Mouse (Mus musculus) cerebellum, adult 2 months (tissue): ENCODE measurements around the gene Npy1r. TPM values are rescaled to one million over a fixed set of nuclear protein-coding genes. Genes with fewer than 3 reads are reported as not detected.

ENCODE experiments used
- DNase-seq, 2 experiments: peaks; one replicate each; pipeline ENCODE4 v3.0.0; 2021
- H3K27ac ChIP-seq: fragments of 200-500 bp; 2 replicates; pipeline ENCODE4 v1.5.1; 2012; ENCODE audit warnings: low read length, control low read depth, inconsistent platforms; ENCODE audit not compliant: insufficient read depth
- H3K27me3 ChIP-seq: fragments of 200-500 bp; 2 replicates; pipeline ENCODE4 v1.6.1; 2012; ENCODE audit warnings: inconsistent platforms, mild to moderate bottlenecking, low read length, moderate library complexity; ENCODE audit not compliant: control insufficient read depth, insufficient read depth
- H3K4me1 ChIP-seq: fragments of 200-500 bp; 2 replicates; pipeline ENCODE4 v1.6.1; 2011; ENCODE audit warnings: low read length; ENCODE audit not compliant: control insufficient read depth, insufficient read depth
- H3K4me3 ChIP-seq: fragments of 200-500 bp; replicated peaks from 2 replicates; pipeline ENCODE3; 2011; ENCODE audit warnings: mild to moderate bottlenecking, low read depth, low read length, control low read depth; ENCODE audit not compliant: insufficient read depth
- CTCF ChIP-seq: fragments of 200-500 bp; IDR thresholded peaks from 2 replicates; pipeline ENCODE4 v1.5.1; 2011; ENCODE audit warnings: low read depth, mild to moderate bottlenecking, control low read depth, low read length, moderate library complexity, borderline replicate concordance; ENCODE audit not compliant: insufficient read depth
- POLR2A ChIP-seq: fragments of 200-500 bp; IDR thresholded peaks from 2 replicates; pipeline ENCODE4 v1.6.1; 2011; ENCODE audit warnings: low read length, control low read depth, borderline replicate concordance; ENCODE audit not compliant: insufficient read depth
- WGBS: fragments of 180-500 bp; shearing (Covaris S2); methylation state at CpG from one replicate; pipeline ENCODE4 v1.1.7; 2018; 5-methylcytosine and 5-hydroxymethylcytosine counted together
- polyA plus RNA-seq: library from polyadenylated mRNA; depleted of rRNA; stranded (reverse); fragments of >200 nt; gene quantifications from 2 replicates; pipeline ENCODE4 v1.2.3, GENCODE M21; 2012; rRNA removed

Npy1r gene
- polyA plus RNA-seq = 2.5 and 3.0 TPM in 2 replicates

- peak in 1 of 2 experiments; percentile 18 for DNase-seq
- TF ChIP-seq CTCF = no peak
- no peak for TF ChIP-seq POLR2A
- Histone ChIP-seq H3K4me3 (peak within 1 kb of the TSS; percentile 17), H3K27ac (no peak within 1 kb of the TSS), H3K27me3 (no peaks in the 10 kb centered on the region; the same call in 1 of the 2 replicates), H3K4me1 (no peaks in the 10 kb centered on the region)
- WGBS = under 1% methylated on average over 30 of the region's 30 CpGs
Observed at GRCm38 (mm10) chr8:66696970-66697843, at the start of gene Npy1r. Gene Npy1r (plus strand): TSS chr8:66697192.

GRCm38 (mm10) chr8:66681261-66681660 is 15.7 kb upstream of the Npy1r start:
- TF ChIP-seq CTCF = no peak
- no peak for TF ChIP-seq POLR2A

DNA sequence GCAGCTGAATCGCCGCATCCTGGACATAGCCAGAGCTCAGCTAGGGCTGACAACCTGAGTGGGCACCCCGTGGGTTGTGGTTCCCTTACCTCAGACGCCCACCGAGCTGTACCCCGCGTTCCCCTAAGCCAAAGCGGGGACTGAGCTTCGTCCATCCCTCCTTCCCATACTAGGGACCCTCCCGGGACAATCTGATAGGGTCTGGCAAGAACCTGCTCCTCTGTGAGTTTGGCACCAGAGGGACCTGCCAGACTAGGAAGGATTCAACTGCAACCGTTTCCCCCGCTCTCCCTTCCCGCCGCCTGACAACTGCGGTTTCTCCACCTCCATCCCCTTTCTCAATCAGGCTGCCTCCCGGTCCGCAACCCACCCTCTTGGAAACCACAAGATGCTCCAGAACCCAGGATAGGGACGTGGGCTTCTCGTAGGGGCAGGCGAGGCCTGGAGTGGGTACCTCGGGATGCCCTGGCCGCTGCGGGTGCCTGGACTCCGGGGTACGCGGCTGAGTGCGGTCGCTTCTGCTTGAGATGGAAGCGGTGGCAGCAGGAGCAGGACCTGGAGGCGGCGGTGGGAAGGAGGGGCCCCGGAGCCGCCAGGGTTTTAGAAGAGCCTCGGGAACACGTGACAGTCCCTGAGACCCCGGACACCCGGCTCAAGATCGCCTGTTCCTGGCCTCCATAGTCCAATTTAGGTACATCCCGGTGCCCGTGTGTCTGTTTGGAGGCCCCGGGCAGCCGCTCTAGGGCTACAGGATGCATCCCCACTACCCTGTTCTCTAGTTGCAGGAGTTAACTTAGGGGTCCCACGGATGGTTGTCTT is 9.3 kb upstream of the Npy1r start, which contains the start of gene Npy5r:
TSS of gene Npy5r (minus strand) at position 618 of the 819 bp plus-strand sequence.
- peak; percentile 8 to 24 for DNase-seq
- WGBS = 2% methylated on average over 43 of the region's 43 CpGs
- H3K4me3 ChIP-seq = peak within 1 kb of the TSS; percentile 46
- H3K27ac ChIP-seq = no peak within 1 kb of the TSS
- TF ChIP-seq POLR2A (no peak), CTCF (no peak)
- no peaks in the 10 kb centered on the region; the same call in 1 of the 2 replicates for H3K4me1 ChIP-seq
- no peaks in the 10 kb centered on the region; the same call in 1 of the 2 replicates for H3K27me3 ChIP-seq

More at GRCm38 (mm10) chr8:66681261-66681660, 15.7 kb upstream of the Npy1r start:
- Histone ChIP-seq H3K4me1 (no peaks in the 10 kb centered on the region), H3K27me3 (no peaks in the 10 kb centered on the region), H3K4me3 (no peak overlapping the region), H3K27ac (no peak overlapping the region)
- no peak for DNase-seq
- WGBS = 89% methylated on average over 2 of the region's 2 CpGs

DNA sequence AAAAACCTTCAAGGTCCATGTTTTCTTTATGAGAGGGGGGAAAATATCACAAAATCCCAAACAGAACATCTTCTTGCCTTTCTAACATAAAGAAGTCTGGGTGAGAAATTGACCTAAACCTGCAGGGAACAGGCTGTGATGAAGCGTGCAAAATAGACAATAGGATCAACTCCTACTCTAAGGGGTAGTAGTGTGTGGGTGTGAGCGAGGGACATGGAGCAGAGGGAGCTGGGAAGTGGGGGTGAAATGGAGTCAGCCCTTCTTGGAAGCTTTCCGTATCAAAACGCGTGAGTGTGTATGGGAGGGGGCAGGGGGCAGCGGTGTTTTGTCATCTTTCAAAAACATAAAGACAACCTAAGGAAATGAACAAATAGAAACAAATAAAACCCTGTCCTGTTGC is 8.6 kb upstream of the Npy1r start:
- H3K4me3 ChIP-seq = no peak overlapping the region
- H3K4me1 ChIP-seq = no peaks in the 10 kb centered on the region; the same call in 1 of the 2 replicates
- DNase-seq = no peak
- TF ChIP-seq POLR2A (no peak), CTCF (no peak)
- no peak overlapping the region for H3K27ac ChIP-seq
- WGBS = 30% methylated on average over 6 of the region's 6 CpGs
- no peaks in the 10 kb centered on the region; the same call in 1 of the 2 replicates for H3K27me3 ChIP-seq

DNA sequence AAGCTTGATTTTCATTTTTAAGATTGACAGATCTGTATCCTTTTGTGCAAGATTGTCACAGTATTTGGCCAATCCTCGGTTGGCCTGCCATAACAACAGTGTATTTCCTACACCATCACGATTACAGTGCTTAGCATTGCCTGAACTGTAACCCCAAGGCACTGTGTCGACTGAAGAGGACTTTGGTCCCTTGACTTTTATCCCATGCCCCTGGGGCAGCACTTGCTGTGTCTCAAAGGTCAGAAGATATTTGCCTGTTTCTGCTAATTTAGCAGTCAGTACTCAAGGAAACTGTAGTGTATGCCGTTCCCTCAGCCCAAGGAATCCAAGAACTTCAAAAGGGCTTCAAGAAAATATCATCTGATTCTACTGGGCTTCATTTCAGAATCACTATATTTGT is 8.2 kb upstream of the Npy1r start:
- no peak overlapping the region for H3K27ac ChIP-seq
- TF ChIP-seq POLR2A (no peak), CTCF (no peak)
- no peaks in the 10 kb centered on the region; the same call in 1 of the 2 replicates for H3K4me1 ChIP-seq
- H3K27me3 ChIP-seq = no peaks in the 10 kb centered on the region; the same call in 1 of the 2 replicates
- DNase-seq = no peak
- 60% methylated on average over 4 of the region's 4 CpGs for WGBS
- no peak overlapping the region for H3K4me3 ChIP-seq

DNA sequence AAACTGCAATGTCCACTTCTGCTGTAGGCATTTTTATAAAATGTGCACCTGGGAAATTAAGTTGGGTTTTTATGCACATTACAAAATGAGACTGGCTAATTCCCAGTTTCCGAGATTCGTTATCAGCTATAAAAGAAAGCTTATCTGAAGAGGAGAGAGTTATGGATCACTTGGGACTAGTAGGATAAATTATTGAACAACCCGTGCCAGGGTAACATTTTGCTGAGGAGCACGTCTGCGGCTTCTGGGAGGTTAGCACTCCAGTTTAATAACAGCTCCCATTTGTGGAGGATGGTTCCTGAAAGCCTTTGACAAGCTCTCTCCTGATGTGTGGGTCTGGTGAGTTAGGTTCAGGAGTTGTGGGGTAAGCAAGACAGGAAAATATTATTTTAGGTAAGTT is 6.6 kb upstream of the Npy1r start:
- Histone ChIP-seq H3K27me3 (no peaks in the 10 kb centered on the region; the same call in 1 of the 2 replicates), H3K4me3 (no peak overlapping the region), H3K4me1 (no peaks in the 10 kb centered on the region; the same call in 1 of the 2 replicates), H3K27ac (no peak overlapping the region)
- WGBS = 86% methylated on average over 5 of the region's 5 CpGs
- no peak for TF ChIP-seq CTCF
- TF ChIP-seq POLR2A = no peak
- no peak for DNase-seq

- Histone ChIP-seq H3K4me1 (no peaks in the 10 kb centered on the region), H3K4me3 (no peak overlapping the region), H3K27me3 (no peaks in the 10 kb centered on the region; the same call in 1 of the 2 replicates), H3K27ac (no peak overlapping the region)
- 5% methylated on average over 7 of the region's 7 CpGs for WGBS
- no peak for TF ChIP-seq CTCF
- no peak for TF ChIP-seq POLR2A
- no peak for DNase-seq
Observed at GRCm38 (mm10) chr8:66698011-66698410, 1.0 kb downstream of the Npy1r start.
